Mouse (Mus musculus): ENCODE data around the gene H2-Ke6.
"Not testable (repeated sequence)": the region's sequence is repeated elsewhere in the genome, so short reads cannot be mapped to it uniquely, and the experiment has no call there.

Gene H2-Ke6

GRCm38 (mm10) chr17:33998697-33999096 is 29.2 kb downstream of the H2-Ke6 start:
- not testable (repeated sequence) for DNase-seq (ENCODE audit: extremely low spot score)

GRCm38 (mm10) chr17:33997025-33997424 is 30.8 kb downstream of the H2-Ke6 start:
- DNase-seq (ENCODE audit: extremely low spot score), result not testable (repeated sequence)

GRCm38 (mm10) chr17:33995651-33996050 is 32.2 kb downstream of the H2-Ke6 start:
- no peak for DNase-seq (ENCODE audit: extremely low spot score)

GRCm38 (mm10) chr17:33994959-33995358 is 32.9 kb downstream of the H2-Ke6 start:
- DNase-seq (ENCODE audit: extremely low spot score), result no peak

- peak; percentile 72 for DNase-seq (ENCODE audit: extremely low spot score)
Measured at GRCm38 (mm10) chr17:33991788-33992664, 35.8 kb downstream of the H2-Ke6 start.

- peak; percentile 62 for DNase-seq (ENCODE audit: extremely low spot score)
Measured at GRCm38 (mm10) chr17:33982136-33982535, 45.7 kb downstream of the H2-Ke6 start.

- DNase-seq (ENCODE audit: extremely low spot score), result peak; percentile 92
Measured at GRCm38 (mm10) chr17:33981192-33981909, 46.5 kb downstream of the H2-Ke6 start.

- no peak for DNase-seq (ENCODE audit: extremely low spot score)
Measured at GRCm38 (mm10) chr17:33980181-33981035, 47.5 kb downstream of the H2-Ke6 start.

- DNase-seq (ENCODE audit: extremely low spot score), result no peak
Measured at GRCm38 (mm10) chr17:33979512-33980050, 48.3 kb downstream of the H2-Ke6 start.

GRCm38 (mm10) chr17:33978631-33979031 is 49.2 kb downstream of the H2-Ke6 start:
- peak; percentile 48 for DNase-seq (ENCODE audit: extremely low spot score)

- no peak for DNase-seq (ENCODE audit: extremely low spot score)
Measured at GRCm38 (mm10) chr17:33977861-33978557, 49.9 kb downstream of the H2-Ke6 start.

Data from embryo, embryonic 9.5 days (tissue).